Mouse (Mus musculus): Measurements from ENCODE around the gene Bend7. TPM values are rescaled to one million over a fixed set of nuclear protein-coding genes. Genes with fewer than 3 reads are reported as not detected.

Gene Bend7
- 6.2 and 6.4 TPM in 2 replicates for polyA plus RNA-seq (2015; fragmentation: Nextera tagmentation; extraction: Ambion mirVana)

DNA sequence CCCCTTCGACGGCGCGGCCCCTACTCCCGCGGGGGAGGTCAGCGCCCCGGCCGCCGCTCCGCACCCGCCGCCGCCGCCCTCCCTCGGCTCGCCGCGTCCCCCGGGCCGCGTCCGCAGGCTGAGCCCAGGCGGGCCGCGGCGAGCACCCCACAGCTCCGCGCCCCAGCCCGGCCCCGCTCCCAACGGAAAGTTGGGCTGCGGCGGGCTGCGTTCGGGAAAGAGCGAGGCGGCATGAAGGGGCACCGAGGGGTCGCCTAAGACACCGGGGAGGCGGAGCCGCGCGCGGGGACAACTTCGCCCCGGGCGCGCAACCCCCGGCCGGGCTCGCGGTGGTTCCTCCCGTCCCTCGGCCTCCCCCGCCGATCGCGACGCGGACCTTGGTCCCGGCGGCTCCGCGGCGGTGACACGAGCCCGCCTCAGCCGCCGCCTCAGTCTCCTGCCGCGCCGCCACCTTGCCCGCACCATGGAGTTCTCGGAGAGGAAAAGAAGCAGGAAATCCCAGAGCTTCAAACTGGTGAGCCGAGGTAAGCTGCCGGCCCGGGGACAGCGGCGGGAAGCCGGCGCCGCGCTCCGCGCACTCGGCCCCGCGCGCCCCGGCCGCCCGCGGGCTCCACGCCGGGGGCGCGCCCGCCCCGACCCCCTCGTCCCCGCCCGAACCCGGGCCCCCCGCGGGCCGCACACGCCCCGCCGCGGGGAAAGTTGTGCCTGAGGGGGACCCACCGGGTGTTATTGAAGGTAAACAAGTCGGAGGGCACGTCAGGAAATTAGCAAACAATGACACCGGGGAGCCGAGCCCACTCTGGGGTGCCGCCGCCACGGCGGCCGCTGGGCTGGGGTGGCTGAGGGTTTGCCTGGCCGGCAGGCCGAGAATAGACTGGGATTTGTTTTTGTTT is at the start of gene Bend7:
Gene Bend7 (plus strand): TSS at position 63 of the 893 bp plus-strand sequence.
- Histone ChIP-seq H3K4me3 (ENCODE audit: low read length) (peak within 1 kb of the TSS; percentile 80), H3K36me3 (ENCODE audit: insufficient read depth, low read length) (no peaks in the 10 kb centered on the region), H3K9ac (replicated peaks; ENCODE audit: low read length) (peak within 1 kb of the TSS; percentile 85), H3K4me1 (ENCODE audit: insufficient read depth, low read length) (no peaks in the 10 kb centered on the region), H3K27ac (ENCODE audit: low read length) (peak within 1 kb of the TSS; percentile 80), H3K27me3 (ENCODE audit: insufficient read depth, low read length) (peaks cover 14% of the 10 kb centered on the region), H3K9me3 (ENCODE audit: low read length) (no peaks in the 10 kb centered on the region), H3K4me2 (replicated peaks; ENCODE audit: low read depth, low read length) (peak within 1 kb of the TSS; percentile 89)
- WGBS = under 1% methylated on average over 119 of the region's 124 CpGs
- ATAC-seq (ENCODE audit: low FRiP score, low TSS enrichment) = peak; percentile 90

DNA sequence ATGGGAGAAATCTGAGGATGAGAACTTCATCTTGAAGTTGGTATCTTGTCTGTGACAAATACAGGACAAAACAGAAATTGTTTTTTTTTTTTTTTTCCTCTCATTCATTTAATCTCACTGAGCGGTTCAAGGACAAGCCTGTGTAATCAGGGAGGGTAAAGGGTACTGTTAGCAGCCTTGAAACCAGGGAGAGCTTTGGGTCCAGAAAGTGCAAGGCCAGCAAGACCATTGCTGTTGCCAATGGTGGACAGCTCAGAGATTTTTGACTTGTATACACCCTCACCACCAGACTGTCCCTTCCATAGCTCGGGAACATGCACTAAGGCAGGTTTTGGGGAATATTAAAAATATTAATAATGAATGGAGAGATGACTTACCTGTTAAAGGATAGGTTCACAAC is 49.0 kb upstream of the Bend7 start:
- WGBS = 84% methylated on average over 2 of the region's 2 CpGs
- no peak for ATAC-seq (ENCODE audit: low FRiP score, low TSS enrichment)
- Histone ChIP-seq H3K9me3 (ENCODE audit: low read length) (no peaks in the 10 kb centered on the region), H3K4me3 (ENCODE audit: low read length) (no peak overlapping the region), H3K9ac (replicated peaks; ENCODE audit: low read length) (no peak overlapping the region), H3K27me3 (ENCODE audit: insufficient read depth, low read length) (no peaks in the 10 kb centered on the region), H3K4me1 (ENCODE audit: insufficient read depth, low read length) (no peaks in the 10 kb centered on the region), H3K4me2 (replicated peaks; ENCODE audit: low read depth, low read length) (no peak overlapping the region), H3K36me3 (ENCODE audit: insufficient read depth, low read length) (no peaks in the 10 kb centered on the region), H3K27ac (ENCODE audit: low read length) (no peak overlapping the region)

GRCm38 (mm10) chr2:4669701-4670100 is 47.9 kb upstream of the Bend7 start:
- H3K27ac ChIP-seq (ENCODE audit: low read length) = no peak overlapping the region
- no peaks in the 10 kb centered on the region for H3K36me3 ChIP-seq (ENCODE audit: insufficient read depth, low read length)
- H3K9ac ChIP-seq (replicated peaks; ENCODE audit: low read length) = no peak overlapping the region
- no peak overlapping the region for H3K4me3 ChIP-seq (ENCODE audit: low read length)
- no peak overlapping the region for H3K4me2 ChIP-seq (replicated peaks; ENCODE audit: low read depth, low read length)
- H3K4me1 ChIP-seq (ENCODE audit: insufficient read depth, low read length) = no peaks in the 10 kb centered on the region
- no peak for ATAC-seq (ENCODE audit: low FRiP score, low TSS enrichment)
- H3K27me3 ChIP-seq (ENCODE audit: insufficient read depth, low read length) = no peaks in the 10 kb centered on the region
- no peaks in the 10 kb centered on the region for H3K9me3 ChIP-seq (ENCODE audit: low read length)
- 84% methylated on average over 8 of the region's 8 CpGs for WGBS

DNA sequence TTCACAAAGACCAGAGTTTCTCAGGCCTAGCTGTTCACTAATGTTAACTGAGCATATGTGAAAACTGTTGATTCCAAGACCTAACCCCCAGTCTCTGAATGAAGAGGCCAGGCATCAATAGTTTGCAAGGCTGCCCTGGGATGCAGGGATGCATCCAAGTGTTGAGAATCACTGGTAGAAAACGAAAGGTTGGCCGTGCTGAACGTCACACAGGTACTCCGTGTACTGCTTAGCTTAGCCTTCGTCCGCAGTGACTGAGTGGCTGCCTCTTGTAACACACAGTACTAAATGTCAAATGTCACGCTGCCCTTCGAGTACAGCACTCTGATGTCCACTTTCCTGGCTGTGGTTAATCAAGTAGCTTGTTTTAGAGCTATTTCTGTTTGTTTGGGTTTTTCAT is 46.0 kb upstream of the Bend7 start:
- no peak overlapping the region for H3K9ac ChIP-seq (replicated peaks; ENCODE audit: low read length)
- no peaks in the 10 kb centered on the region for H3K27me3 ChIP-seq (ENCODE audit: insufficient read depth, low read length)
- H3K9me3 ChIP-seq (ENCODE audit: low read length) = no peaks in the 10 kb centered on the region
- no peaks in the 10 kb centered on the region for H3K36me3 ChIP-seq (ENCODE audit: insufficient read depth, low read length)
- H3K4me3 ChIP-seq (ENCODE audit: low read length) = no peak overlapping the region
- no peaks in the 10 kb centered on the region for H3K4me1 ChIP-seq (ENCODE audit: insufficient read depth, low read length)
- no peak overlapping the region for H3K4me2 ChIP-seq (replicated peaks; ENCODE audit: low read depth, low read length)
- WGBS = 84% methylated on average over 8 of the region's 8 CpGs
- ATAC-seq (ENCODE audit: low FRiP score, low TSS enrichment) = no peak
- no peak overlapping the region for H3K27ac ChIP-seq (ENCODE audit: low read length)

- Histone ChIP-seq H3K9ac (replicated peaks; ENCODE audit: low read length) (no peak overlapping the region), H3K4me1 (ENCODE audit: insufficient read depth, low read length) (no peaks in the 10 kb centered on the region), H3K36me3 (ENCODE audit: insufficient read depth, low read length) (no peaks in the 10 kb centered on the region), H3K27ac (ENCODE audit: low read length) (no peak overlapping the region), H3K4me3 (ENCODE audit: low read length) (no peak overlapping the region), H3K4me2 (replicated peaks; ENCODE audit: low read depth, low read length) (no peak overlapping the region), H3K9me3 (ENCODE audit: low read length) (no peaks in the 10 kb centered on the region), H3K27me3 (ENCODE audit: insufficient read depth, low read length) (no peaks in the 10 kb centered on the region)
- WGBS = 84% methylated on average over 3 of the region's 3 CpGs
- no peak for ATAC-seq (ENCODE audit: low FRiP score, low TSS enrichment)
Observed at GRCm38 (mm10) chr2:4679886-4680285, 37.7 kb upstream of the Bend7 start.

DNA sequence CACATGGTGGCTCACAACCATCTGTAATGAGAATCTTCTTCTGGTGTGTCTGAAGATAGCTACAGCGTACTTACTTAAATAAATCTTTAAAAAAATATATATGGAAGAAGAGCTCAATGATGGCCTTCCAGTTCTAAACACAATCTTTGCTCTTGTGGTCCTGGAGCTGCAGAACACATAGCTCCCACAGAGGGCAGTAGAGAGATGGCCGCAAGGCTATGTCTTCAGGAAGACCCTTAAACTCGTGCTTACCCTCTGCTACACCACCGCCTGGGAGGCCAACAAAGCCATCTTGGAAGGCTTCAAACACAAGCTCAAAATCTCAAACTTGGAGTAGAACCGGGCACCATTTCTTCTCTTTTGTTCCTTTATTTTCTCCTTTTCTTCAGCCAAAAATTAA is 6.4 kb upstream of the Bend7 start:
- Histone ChIP-seq H3K4me2 (replicated peaks; ENCODE audit: low read depth, low read length) (no peak overlapping the region), H3K9me3 (ENCODE audit: low read length) (no peaks in the 10 kb centered on the region), H3K9ac (replicated peaks; ENCODE audit: low read length) (no peak overlapping the region), H3K36me3 (ENCODE audit: insufficient read depth, low read length) (no peaks in the 10 kb centered on the region), H3K4me1 (ENCODE audit: insufficient read depth, low read length) (no peaks in the 10 kb centered on the region), H3K27me3 (ENCODE audit: insufficient read depth, low read length) (peaks cover 8% of the 10 kb centered on the region; the same call in 1 of the 2 replicates), H3K27ac (ENCODE audit: low read length) (no peak overlapping the region), H3K4me3 (ENCODE audit: low read length) (no peak overlapping the region)
- 55% methylated on average over 5 of the region's 5 CpGs for WGBS
- no peak; the same call in 1 of the 2 replicates for ATAC-seq (ENCODE audit: low FRiP score, low TSS enrichment)

DNA sequence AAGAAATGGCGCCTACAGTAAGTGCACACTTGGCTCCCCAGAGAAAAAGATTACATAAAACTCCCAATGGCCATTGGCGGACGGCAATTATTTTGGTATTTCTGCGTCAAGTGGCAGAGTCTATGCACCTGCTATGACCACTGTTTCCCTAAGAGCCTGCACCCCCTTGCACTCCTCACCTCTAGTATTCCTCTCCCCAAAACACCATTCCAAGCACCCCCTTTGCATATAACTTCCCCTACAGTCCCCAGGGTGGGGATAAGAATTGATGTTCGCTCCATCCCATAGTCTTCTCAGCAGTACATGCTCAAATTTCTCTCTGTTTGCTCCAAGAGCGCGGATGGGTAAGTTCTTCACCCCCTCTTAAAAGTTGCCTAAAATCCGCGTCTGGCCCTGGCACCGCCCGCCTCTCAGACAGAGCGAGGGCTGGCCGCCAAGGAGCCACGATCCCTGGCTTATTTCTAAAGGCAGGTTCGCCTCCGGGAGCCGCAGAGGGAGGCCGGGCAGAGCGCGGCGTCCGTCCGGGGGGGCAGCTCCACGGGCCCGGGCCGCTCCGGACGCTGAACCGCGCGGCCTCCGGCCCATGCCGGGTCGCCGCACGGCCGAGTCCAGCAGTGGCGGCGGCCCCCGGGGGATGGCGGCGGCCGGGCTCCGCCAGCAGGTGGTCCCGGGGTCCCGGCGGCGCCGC is 406 bp upstream of the Bend7 start:
- ATAC-seq (ENCODE audit: low FRiP score, low TSS enrichment) = peak; percentile 90
- peak overlapping the region; percentile 85 for H3K9ac ChIP-seq (replicated peaks; ENCODE audit: low read length)
- no peaks in the 10 kb centered on the region for H3K36me3 ChIP-seq (ENCODE audit: insufficient read depth, low read length)
- H3K27ac ChIP-seq (ENCODE audit: low read length) = 0 out of 2 replicates have a peak overlapping the region, but pooled peaks have one; percentile 37
- H3K4me2 ChIP-seq (replicated peaks; ENCODE audit: low read depth, low read length) = peak overlapping the region; percentile 89
- H3K27me3 ChIP-seq (ENCODE audit: insufficient read depth, low read length) = peaks cover 14% of the 10 kb centered on the region
- no peaks in the 10 kb centered on the region for H3K4me1 ChIP-seq (ENCODE audit: insufficient read depth, low read length)
- no peaks in the 10 kb centered on the region for H3K9me3 ChIP-seq (ENCODE audit: low read length)
- peak overlapping the region; percentile 80 for H3K4me3 ChIP-seq (ENCODE audit: low read length)
- 3% methylated on average over 43 of the region's 49 CpGs for WGBS

DNA sequence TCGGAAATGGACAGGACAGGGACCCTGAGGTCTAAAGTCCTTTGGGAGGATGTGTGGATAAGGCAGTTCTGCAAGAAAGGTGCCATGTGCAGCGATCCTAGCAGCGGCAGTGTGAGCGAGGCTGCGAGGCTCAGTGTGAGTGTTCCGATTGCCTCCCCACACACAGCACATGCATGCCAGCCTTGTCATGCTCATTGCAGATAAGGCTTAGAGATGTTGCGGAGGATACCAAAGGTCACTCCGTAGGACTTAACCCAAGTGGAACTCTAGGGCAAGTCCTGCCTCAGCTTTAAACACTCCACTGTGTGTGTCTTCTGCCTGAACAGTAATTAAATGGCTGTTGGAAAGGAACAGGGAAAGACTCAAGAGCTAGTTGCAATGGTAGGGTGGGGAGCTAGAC is 5.5 kb downstream of the Bend7 start:
- WGBS = 81% methylated on average over 8 of the region's 8 CpGs
- no peaks in the 10 kb centered on the region for H3K36me3 ChIP-seq (ENCODE audit: insufficient read depth, low read length)

DNA sequence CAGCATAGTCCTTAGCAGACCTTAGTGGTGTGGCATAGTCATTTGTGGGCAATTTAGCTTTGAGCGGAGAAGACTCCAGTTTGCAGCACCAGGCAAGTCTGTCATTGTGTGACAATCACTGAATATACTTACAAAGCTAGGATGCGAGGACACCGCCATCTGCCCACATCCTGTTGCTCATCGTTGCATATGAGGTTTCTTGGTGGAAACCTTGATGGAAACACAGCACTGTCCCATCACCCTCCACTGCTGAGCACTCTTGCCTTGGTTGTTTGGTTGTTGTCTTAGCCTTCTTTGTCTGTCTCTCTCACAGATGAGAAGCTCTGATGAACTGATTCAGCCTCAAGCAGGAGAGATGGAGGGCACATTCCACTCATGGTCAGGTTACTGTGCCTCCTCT is 12.5 kb downstream of the Bend7 start:
- no peaks in the 10 kb centered on the region for H3K9me3 ChIP-seq (ENCODE audit: low read length)
- ATAC-seq (ENCODE audit: low FRiP score, low TSS enrichment) = no peak
- H3K4me3 ChIP-seq (ENCODE audit: low read length) = no peak overlapping the region
- no peaks in the 10 kb centered on the region for H3K27me3 ChIP-seq (ENCODE audit: insufficient read depth, low read length)
- H3K4me1 ChIP-seq (ENCODE audit: insufficient read depth, low read length) = no peaks in the 10 kb centered on the region
- WGBS = 91% methylated on average over 4 of the region's 4 CpGs
- no peaks in the 10 kb centered on the region for H3K36me3 ChIP-seq (ENCODE audit: insufficient read depth, low read length)
- H3K9ac ChIP-seq (replicated peaks; ENCODE audit: low read length) = no peak overlapping the region
- no peak overlapping the region for H3K27ac ChIP-seq (ENCODE audit: low read length)
- no peak overlapping the region for H3K4me2 ChIP-seq (replicated peaks; ENCODE audit: low read depth, low read length)

More for the DNA sequence above, 5.5 kb downstream of the Bend7 start:
- Histone ChIP-seq H3K27me3 (ENCODE audit: insufficient read depth, low read length) (no peaks in the 10 kb centered on the region), H3K4me2 (replicated peaks; ENCODE audit: low read depth, low read length) (no peak overlapping the region), H3K4me3 (ENCODE audit: low read length) (no peak overlapping the region), H3K9me3 (ENCODE audit: low read length) (no peaks in the 10 kb centered on the region), H3K27ac (ENCODE audit: low read length) (no peak overlapping the region), H3K9ac (replicated peaks; ENCODE audit: low read length) (no peak overlapping the region), H3K4me1 (ENCODE audit: insufficient read depth, low read length) (no peaks in the 10 kb centered on the region)
- 0 out of 2 replicates have a peak, but pooled peaks have one; percentile 23 for ATAC-seq (ENCODE audit: low FRiP score, low TSS enrichment)

DNA sequence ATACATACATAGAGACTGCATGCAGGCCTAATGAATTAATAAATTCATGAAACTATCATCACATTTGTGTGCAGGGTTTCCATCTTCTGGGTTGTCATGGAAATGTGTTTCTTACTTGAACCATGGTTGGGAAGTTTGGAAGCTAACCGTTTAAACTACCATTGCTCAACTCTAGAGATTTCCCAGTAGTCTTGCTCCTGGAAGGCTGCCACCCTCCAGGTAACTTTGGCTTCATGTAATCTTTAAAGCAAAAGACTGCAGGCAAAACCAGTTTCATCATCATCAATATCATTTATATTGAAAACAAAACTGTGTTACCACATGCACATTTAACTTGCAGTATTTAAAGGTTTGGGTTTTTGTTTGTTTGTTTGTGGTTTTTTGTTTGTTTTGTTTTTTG is 16.3 kb downstream of the Bend7 start:
- no peaks in the 10 kb centered on the region for H3K27me3 ChIP-seq (ENCODE audit: insufficient read depth, low read length)
- WGBS = 79% methylated on average over 1 of the region's 1 CpGs
- H3K36me3 ChIP-seq (ENCODE audit: insufficient read depth, low read length) = no peaks in the 10 kb centered on the region
- H3K9ac ChIP-seq (replicated peaks; ENCODE audit: low read length) = no peak overlapping the region
- ATAC-seq (ENCODE audit: low FRiP score, low TSS enrichment) = no peak
- H3K4me3 ChIP-seq (ENCODE audit: low read length) = no peak overlapping the region
- H3K27ac ChIP-seq (ENCODE audit: low read length) = no peak overlapping the region
- 0 out of 2 replicates have a peak, but pooled peaks cover 5% of the 10 kb centered on the region for H3K4me1 ChIP-seq (ENCODE audit: insufficient read depth, low read length)
- no peaks in the 10 kb centered on the region for H3K9me3 ChIP-seq (ENCODE audit: low read length)
- no peak overlapping the region for H3K4me2 ChIP-seq (replicated peaks; ENCODE audit: low read depth, low read length)

All from kidney, embryonic 16.5 days (tissue).